Mouse (Mus musculus) small intestine, adult 2 months (tissue): ENCODE measurements around the gene Kcnmb3. TPM values are rescaled to one million over a fixed set of nuclear protein-coding genes. Genes with fewer than 3 reads are reported as not detected.

Experiments
- H3K27ac ChIP-seq: fragments of 200-500 bp; 2 replicates; pipeline ENCODE4 v1.5.1; 2012; ENCODE audit warnings: low read depth, low read length, control low read depth, inconsistent platforms; ENCODE audit not compliant: insufficient read depth
- H3K27me3 ChIP-seq: fragments of 200-500 bp; 2 replicates; pipeline ENCODE4 v1.6.1; 2012; ENCODE audit warnings: mild to moderate bottlenecking, moderate library complexity, low read length, inconsistent platforms; ENCODE audit not compliant: control insufficient read depth, insufficient read depth
- H3K36me3 ChIP-seq: fragments of 200-500 bp; 2 replicates; pipeline ENCODE4 v1.6.1; 2012; ENCODE audit warnings: mild to moderate bottlenecking, low read length, control low read depth, inconsistent platforms; ENCODE audit not compliant: control insufficient read depth, insufficient read depth
- H3K4me1 ChIP-seq: fragments of 200-500 bp; 2 replicates; pipeline ENCODE4 v1.6.1; 2012; ENCODE audit warnings: low read length, inconsistent platforms, mixed read lengths; ENCODE audit not compliant: control insufficient read depth, insufficient read depth, insufficient read length
- H3K4me3 ChIP-seq: fragments of 200-500 bp; 2 replicates; pipeline ENCODE4 v1.5.1; 2012; ENCODE audit warnings: low read depth, mild to moderate bottlenecking, control low read depth, inconsistent platforms, low read length, moderate library complexity
- CTCF ChIP-seq: fragments of 200-500 bp; IDR thresholded peaks from 2 replicates; pipeline ENCODE4 v1.5.1; 2012; ENCODE audit warnings: low read depth, mild to moderate bottlenecking, control low read depth, inconsistent platforms, low read length, moderate library complexity, mixed read lengths; ENCODE audit not compliant: insufficient replicate concordance, insufficient read length; ENCODE audit errors: extremely low read depth
- POLR2A ChIP-seq: fragments of 200-500 bp; IDR thresholded peaks from 2 replicates; pipeline ENCODE4 v1.6.1; 2012; ENCODE audit warnings: low read depth, mild to moderate bottlenecking, control low read depth, inconsistent platforms, low read length, moderate library complexity
- WGBS: fragments of 180-500 bp; shearing (Covaris S2); methylation state at CpG from one replicate; pipeline ENCODE4 v1.1.7; 2018; 5-methylcytosine and 5-hydroxymethylcytosine counted together
- polyA plus RNA-seq: library from polyadenylated mRNA; depleted of rRNA; stranded (reverse); fragments of >200 nt; gene quantifications from 2 replicates; pipeline ENCODE4 v1.2.3, GENCODE M21; 2012

Gene Kcnmb3
- polyA plus RNA-seq, 1 experiment: not detected

- 60% methylated on average over 14 of the region's 14 CpGs for WGBS
- Histone ChIP-seq H3K27ac (no peak overlapping the region), H3K4me3 (no peak overlapping the region), H3K36me3 (no peaks in the 10 kb centered on the region), H3K4me1 (no peaks in the 10 kb centered on the region; the same call in 1 of the 2 replicates), H3K27me3 (no peaks in the 10 kb centered on the region)
- no peak for TF ChIP-seq CTCF
- no peak for TF ChIP-seq POLR2A
Measured at GRCm38 (mm10) chr3:32472191-32472900, 19.7 kb downstream of the Kcnmb3 start.

GRCm38 (mm10) chr3:32471098-32471497 lies 20.9 kb downstream of the Kcnmb3 start:
- Histone ChIP-seq H3K36me3 (peaks cover under 1% of the 10 kb centered on the region; the same call in 1 of the 2 replicates), H3K4me3 (no peak overlapping the region), H3K4me1 (no peaks in the 10 kb centered on the region; the same call in 1 of the 2 replicates), H3K27me3 (no peaks in the 10 kb centered on the region), H3K27ac (no peak overlapping the region)
- TF ChIP-seq CTCF (no peak), POLR2A (no peak)
- WGBS: 18% methylated on average over 6 of the region's 6 CpGs

- Histone ChIP-seq H3K27ac (no peak overlapping the region), H3K27me3 (no peaks in the 10 kb centered on the region), H3K36me3 (peaks cover 2% of the 10 kb centered on the region; the same call in 1 of the 2 replicates), H3K4me3 (no peak overlapping the region), H3K4me1 (no peaks in the 10 kb centered on the region; the same call in 1 of the 2 replicates)
- TF ChIP-seq POLR2A: no peak
- no peak for TF ChIP-seq CTCF
- WGBS: 40% methylated on average over 7 of the region's 7 CpGs
Measured at GRCm38 (mm10) chr3:32470449-32470848, 21.6 kb downstream of the Kcnmb3 start.

- Histone ChIP-seq H3K27me3 (no peaks in the 10 kb centered on the region), H3K4me1 (no peaks in the 10 kb centered on the region; the same call in 1 of the 2 replicates), H3K36me3 (peaks cover 8% of the 10 kb centered on the region), H3K27ac (no peak overlapping the region), H3K4me3 (no peak overlapping the region)
- TF ChIP-seq POLR2A (no peak), CTCF (no peak)
- 39% methylated on average over 4 of the region's 4 CpGs for WGBS
Measured at GRCm38 (mm10) chr3:32468411-32468810, 23.6 kb downstream of the Kcnmb3 start.

GRCm38 (mm10) chr3:32467321-32467720 lies 24.7 kb downstream of the Kcnmb3 start:
- no peak overlapping the region for H3K27ac ChIP-seq
- 97% methylated on average over 4 of the region's 4 CpGs for WGBS
- no peaks in the 10 kb centered on the region for H3K27me3 ChIP-seq
- no peak overlapping the region for H3K4me3 ChIP-seq
- no peaks in the 10 kb centered on the region; the same call in 1 of the 2 replicates for H3K4me1 ChIP-seq
- TF ChIP-seq POLR2A (no peak), CTCF (no peak)
- H3K36me3 ChIP-seq: peaks cover 17% of the 10 kb centered on the region

- no peaks in the 10 kb centered on the region for H3K4me1 ChIP-seq
- no peak overlapping the region for H3K27ac ChIP-seq
- no peaks in the 10 kb centered on the region for H3K27me3 ChIP-seq
- TF ChIP-seq CTCF: peak; percentile 44; the same call in 1 of the 2 replicates
- TF ChIP-seq POLR2A: no peak
- WGBS: 75% methylated on average over 4 of the region's 4 CpGs
- H3K36me3 ChIP-seq: peaks cover 55% of the 10 kb centered on the region
- no peak overlapping the region for H3K4me3 ChIP-seq
Measured at GRCm38 (mm10) chr3:32459777-32460176, 32.3 kb downstream of the Kcnmb3 start.

GRCm38 (mm10) chr3:32454329-32455021 lies 37.6 kb downstream of the Kcnmb3 start:
- 83% methylated on average over 11 of the region's 11 CpGs for WGBS
- peaks cover 57% of the 10 kb centered on the region for H3K36me3 ChIP-seq
- no peaks in the 10 kb centered on the region for H3K4me1 ChIP-seq
- no peak for TF ChIP-seq CTCF
- no peak for TF ChIP-seq POLR2A
- H3K27ac ChIP-seq: no peak overlapping the region
- no peaks in the 10 kb centered on the region for H3K27me3 ChIP-seq
- H3K4me3 ChIP-seq: no peak overlapping the region
